Mouse (Mus musculus): Measurements from ENCODE around the gene Ncam2.

Gene Ncam2

DNA sequence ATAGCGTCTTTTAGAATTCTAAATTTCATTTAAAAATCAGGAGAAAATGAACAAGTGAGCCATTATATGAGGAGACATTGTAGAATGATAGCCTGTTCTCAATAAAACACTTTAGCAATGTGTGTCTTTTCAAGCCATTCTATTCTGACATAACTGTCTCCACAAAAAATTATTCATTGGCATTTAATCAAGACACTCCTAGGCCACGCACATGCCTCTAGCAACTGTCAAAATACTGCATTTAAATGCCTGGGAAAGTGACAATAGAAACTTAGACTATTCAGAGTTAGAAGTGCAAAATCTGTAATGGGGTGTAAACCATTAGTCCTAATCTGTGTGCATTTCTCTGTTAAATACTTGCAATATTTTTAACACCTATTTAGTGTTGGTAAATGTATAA is 456.1 kb downstream of the Ncam2 start:
- DNase-seq: no peak

- no peak for DNase-seq
These were observed 473.4 kb downstream of the Ncam2 start for GRCm38 (mm10) chr16:81673866-81674265.

- no peak for DNase-seq
These were observed 475.0 kb downstream of the Ncam2 start for GRCm38 (mm10) chr16:81675546-81675945.

All from kidney, postnatal 25 days (tissue).